In genomic region chr17:36869955-36870810, GRCm38 (mm10) we compare ENCODE assay signal across 12 mouse cellular contexts. TPM values are rescaled to one million over a fixed set of nuclear protein-coding genes. Genes with fewer than 3 reads are reported as not detected.
DNase-seq lines count a peak whose midpoint lies in the region; ATAC-seq lines count a peak whose summit lies in the region.
"Had no signal": no experiment of that assay in that cellular context is flagged by ENCODE, and none has a peak within 500 bp of the region (broad histone marks: within the 10 kb centered on the region; RNA-seq: fewer than 3 reads in every experiment).

No protein-coding gene starts in this region.

- intact Hi-C loops in heart, postnatal 25 days (cut with DNase I), result no loop called here

- H3K4me2 ChIP-seq in liver, embryonic 12.5 days, result peak overlapping the region; percentile 73
- no peak overlapping the region for H3K4me2 ChIP-seq in midbrain, embryonic 15.5 days

- no peak; the same call in 1 of the 2 replicates for ATAC-seq in liver, embryonic 12.5 days
- ATAC-seq in midbrain, embryonic 15.5 days (replicated peaks), result no peak
- ATAC-seq: forebrain, embryonic 16.5 days had no signal

- H3K27me3 ChIP-seq in liver, embryonic 12.5 days (replicated peaks), result peaks cover 26% of the 10 kb centered on the region
- H3K27me3 ChIP-seq in midbrain, embryonic 15.5 days (replicated peaks), result peaks cover 7% of the 10 kb centered on the region; the same call in 1 of the 2 replicates

- H3K9me3 ChIP-seq in liver, embryonic 12.5 days (replicated peaks), result no peaks in the 10 kb centered on the region
- no peaks in the 10 kb centered on the region for H3K9me3 ChIP-seq in midbrain, embryonic 15.5 days
- H3K9me3 ChIP-seq: megakaryocyte, embryonic 14.5 days had no signal

- DNase-seq in heart, adult 18-20 months, result peak; percentile 18 to 22
- no peak for DNase-seq in heart, postnatal 25 days (ENCODE audit: low spot score)
- DNase-seq in right cerebral cortex, postnatal 14 days, result peak; percentile 27
- no peak for DNase-seq in right cerebral cortex, postnatal 36 days (ENCODE audit: low spot score in 2 of 2)
- DNase-seq in testis, postnatal 10 days (ENCODE audit: low spot score), result peak; percentile 82
- no peak for DNase-seq in layer of hippocampus, postnatal 10 days (ENCODE audit: low spot score in 2 of 2)
- DNase-seq: cerebellum, adult 11 months had no signal

- peak overlapping the region; percentile 98 for H3K27ac ChIP-seq in liver, embryonic 12.5 days
- H3K27ac ChIP-seq in midbrain, embryonic 15.5 days, result no peak overlapping the region
- H3K27ac ChIP-seq: kidney, postnatal 0 days had no signal

- peak overlapping the region; percentile 71 for H3K4me3 ChIP-seq in liver, embryonic 12.5 days
- no peak overlapping the region for H3K4me3 ChIP-seq in midbrain, embryonic 15.5 days

- H3K36me3 ChIP-seq in liver, embryonic 12.5 days, result peaks cover 41% of the 10 kb centered on the region
- H3K36me3 ChIP-seq in midbrain, embryonic 15.5 days (replicated peaks), result no peaks in the 10 kb centered on the region

- 48% methylated on average over 25 of the region's 25 CpGs for WGBS in liver, embryonic 12.5 days (ENCODE audit: insufficient replicate concordance)
- 79% methylated on average over 25 of the region's 25 CpGs for WGBS in midbrain, embryonic 15.5 days

- peak overlapping the region; percentile 89 for H3K9ac ChIP-seq in liver, embryonic 12.5 days
- no peak overlapping the region for H3K9ac ChIP-seq in midbrain, embryonic 15.5 days

- H3K4me1 ChIP-seq in liver, embryonic 12.5 days, result peaks cover 61% of the 10 kb centered on the region
- peaks cover 8% of the 10 kb centered on the region for H3K4me1 ChIP-seq in midbrain, embryonic 15.5 days

RNA-seq across cellular contexts. Expression of gene Trim10, which starts 0.8 kb away (rescaled TPM):
- under 1 TPM; 0.33 to 0.35 TPM for total RNA-seq in heart, adult 18-20 months (2021)
- total RNA-seq in heart, postnatal 25 days (2021), result 1 to 10 TPM; 1.2 TPM
- polyA plus RNA-seq in liver, embryonic 12.5 days (2016; fragmentation: Nextera tagmentation; extraction: Ambion mirVana), result 227 and 235 TPM in 2 replicates
- under 1 TPM in 1 of 2 experiments, not detected in 1; 0.16 TPM for total RNA-seq in layer of hippocampus, postnatal 10 days (2021)
- polyA plus RNA-seq in midbrain, embryonic 15.5 days (2015; fragmentation: Nextera tagmentation; extraction: Ambion mirVana), result 1.2 and 1.5 TPM in 2 replicates

RNA-seq across cellular contexts. Expression of gene Trim15, which starts 3.2 kb away (rescaled TPM):
- total RNA-seq in heart, adult 18-20 months (2021), result not detected
- not detected for total RNA-seq in heart, postnatal 25 days (2021)
- 0.38 and 0.43 TPM in 2 replicates for polyA plus RNA-seq in liver, embryonic 12.5 days (2016; fragmentation: Nextera tagmentation; extraction: Ambion mirVana)
- not detected for total RNA-seq in layer of hippocampus, postnatal 10 days (2021)
- 0.79 and 1.2 TPM in 2 replicates for polyA plus RNA-seq in midbrain, embryonic 15.5 days (2015; fragmentation: Nextera tagmentation; extraction: Ambion mirVana)

RNA-seq across cellular contexts. Expression of gene Trim40, which starts 19.7 kb away (rescaled TPM):
- not detected for total RNA-seq in heart, adult 18-20 months (2021)
- not detected for total RNA-seq in heart, postnatal 25 days (2021)
- not detected in 2 replicates for polyA plus RNA-seq in liver, embryonic 12.5 days (2016; fragmentation: Nextera tagmentation; extraction: Ambion mirVana)
- not detected for total RNA-seq in layer of hippocampus, postnatal 10 days (2021)
- not detected in 2 replicates for polyA plus RNA-seq in midbrain, embryonic 15.5 days (2015; fragmentation: Nextera tagmentation; extraction: Ambion mirVana)
- polyA plus RNA-seq: forebrain, embryonic 16.5 days; kidney, postnatal 0 days had no signal

RNA-seq across cellular contexts. Expression of gene Trim31, which starts 27.7 kb away (rescaled TPM):
- total RNA-seq in heart, adult 18-20 months (2021), result not detected
- not detected for total RNA-seq in heart, postnatal 25 days (2021)
- not detected in 2 replicates for polyA plus RNA-seq in liver, embryonic 12.5 days (2016; fragmentation: Nextera tagmentation; extraction: Ambion mirVana)
- total RNA-seq in layer of hippocampus, postnatal 10 days (2021), result not detected
- not detected in 2 replicates for polyA plus RNA-seq in midbrain, embryonic 15.5 days (2015; fragmentation: Nextera tagmentation; extraction: Ambion mirVana)
- polyA plus RNA-seq: forebrain, embryonic 16.5 days; kidney, postnatal 0 days had no signal

RNA-seq across cellular contexts. Expression of gene Trim26, which starts 33.2 kb away (rescaled TPM):
- total RNA-seq in heart, adult 18-20 months (2021), result 10 to 100 TPM; 17.8 to 18.5 TPM
- 10 to 100 TPM; 19.4 to 20.5 TPM for total RNA-seq in heart, postnatal 25 days (2021)
- polyA plus RNA-seq in liver, embryonic 12.5 days (2016; fragmentation: Nextera tagmentation; extraction: Ambion mirVana), result 14.4 and 16.2 TPM in 2 replicates
- total RNA-seq in layer of hippocampus, postnatal 10 days (2021), result 10 to 100 TPM; 22.7 to 28.8 TPM
- polyA plus RNA-seq in midbrain, embryonic 15.5 days (2015; fragmentation: Nextera tagmentation; extraction: Ambion mirVana), result 46.1 and 51.7 TPM in 2 replicates

Comparison
In these comparisons a context has a peak if more than half of its experiments do, and no peak if none do; other contexts are left out.
1. DNase-seq: peak in heart, adult 18-20 months (2 of 2), right cerebral cortex, postnatal 14 days (single experiment) and testis, postnatal 10 days (single experiment); none in heart, postnatal 25 days (single experiment), right cerebral cortex, postnatal 36 days (0 of 2) and layer of hippocampus, postnatal 10 days (0 of 2).